Mouse (Mus musculus) intestine, embryonic 16.5 days (tissue): ENCODE data around the gene Prickle2. TPM values are rescaled to one million over a fixed set of nuclear protein-coding genes. Genes with fewer than 3 reads are reported as not detected.

Experiments used
- ATAC-seq: fragments of 200-750 bp; cut with Nextera tagmentation; 2 replicates; pipeline ENCODE4 v1.8.0; 2017; ENCODE audit warnings: moderate TSS enrichment, moderate library complexity
- H3K27ac ChIP-seq: fragments of 300-500 bp; sonication (generic); 2 replicates; pipeline ENCODE4 v1.5.1; 2014; ENCODE audit warnings: mild to moderate bottlenecking, low read length
- H3K27me3 ChIP-seq: fragments of 300-500 bp; sonication (generic); replicated peaks from 2 replicates; pipeline ENCODE4 v1.6.1; 2014; ENCODE audit warnings: low read length, control low read depth, mixed read lengths; ENCODE audit not compliant: control insufficient read depth, insufficient read depth
- H3K36me3 ChIP-seq: fragments of 300-500 bp; sonication (generic); 2 replicates; pipeline ENCODE4 v1.6.1; 2014; ENCODE audit warnings: low read length, control low read depth; ENCODE audit not compliant: control insufficient read depth, insufficient read depth
- H3K4me1 ChIP-seq: fragments of 300-500 bp; sonication (generic); 2 replicates; pipeline ENCODE4 v1.6.1; 2014; ENCODE audit warnings: low read length, control low read depth, mixed read lengths; ENCODE audit not compliant: control insufficient read depth, insufficient read depth
- H3K4me2 ChIP-seq: fragments of 300-500 bp; sonication (generic); 2 replicates; pipeline ENCODE4 v1.6.1; 2014; ENCODE audit warnings: low read depth, low read length, control low read depth
- H3K4me3 ChIP-seq: fragments of 300-500 bp; sonication (generic); 2 replicates; pipeline ENCODE4 v1.5.1; 2014; ENCODE audit warnings: mild to moderate bottlenecking, low read length
- H3K9ac ChIP-seq: fragments of 300-500 bp; sonication (generic); 2 replicates; pipeline ENCODE4 v1.6.1; 2014; ENCODE audit warnings: low read depth, low read length
- H3K9me3 ChIP-seq: fragments of 300-500 bp; sonication (generic); 2 replicates; pipeline ENCODE4 v1.6.1; 2016; ENCODE audit warnings: low read length, control low read depth; ENCODE audit not compliant: control insufficient read depth
- WGBS: fragments of 180-500 bp; shearing (Covaris S2); extraction: QIAGEN DNeasy Blood & Tissue Kit; methylation state at CpG from one replicate; pipeline ENCODE4 v1.1.7; 2014; 5-methylcytosine and 5-hydroxymethylcytosine counted together
- polyA plus RNA-seq: library from polyadenylated mRNA; unstranded; fragments of >200 nt; fragmentation: Nextera tagmentation; extraction: Ambion mirVana; gene quantifications from 2 replicates; pipeline ENCODE4 v1.2.1, GENCODE M21; 2015

The Prickle2 gene
- polyA plus RNA-seq, 1 experiment from 2014 or later: 5.5 TPM

DNA sequence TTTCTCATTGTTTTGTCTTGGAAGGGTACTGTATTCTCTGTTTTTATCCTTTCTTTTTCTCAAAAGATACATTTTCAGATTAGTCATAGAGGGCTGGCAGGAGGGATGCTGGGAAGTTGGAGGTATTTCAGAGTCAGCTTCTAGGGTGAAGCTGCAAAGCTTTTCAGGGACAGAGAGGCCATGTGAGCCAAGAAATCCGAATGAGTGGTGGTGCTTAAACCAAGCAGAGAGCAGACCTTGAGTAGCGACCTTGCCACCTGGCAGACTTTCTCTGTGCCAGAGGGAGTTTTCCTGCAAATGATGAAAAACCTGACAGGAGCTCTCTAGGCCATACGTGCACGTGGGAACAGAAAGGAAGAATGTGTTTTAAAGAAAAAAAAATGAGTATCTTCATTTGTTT lies 130.7 kb downstream of the Prickle2 start:
- Histone ChIP-seq H3K4me3 (no peak overlapping the region), H3K4me2 (no peak overlapping the region), H3K9ac (no peak overlapping the region), H3K27ac (no peak overlapping the region), H3K4me1 (no peaks in the 10 kb centered on the region; the same call in none of the 2 replicates), H3K27me3 (no peaks in the 10 kb centered on the region), H3K9me3 (no peaks in the 10 kb centered on the region), H3K36me3 (no peaks in the 10 kb centered on the region)
- no peak for ATAC-seq
- 64% methylated on average over 4 of the region's 4 CpGs for WGBS

DNA sequence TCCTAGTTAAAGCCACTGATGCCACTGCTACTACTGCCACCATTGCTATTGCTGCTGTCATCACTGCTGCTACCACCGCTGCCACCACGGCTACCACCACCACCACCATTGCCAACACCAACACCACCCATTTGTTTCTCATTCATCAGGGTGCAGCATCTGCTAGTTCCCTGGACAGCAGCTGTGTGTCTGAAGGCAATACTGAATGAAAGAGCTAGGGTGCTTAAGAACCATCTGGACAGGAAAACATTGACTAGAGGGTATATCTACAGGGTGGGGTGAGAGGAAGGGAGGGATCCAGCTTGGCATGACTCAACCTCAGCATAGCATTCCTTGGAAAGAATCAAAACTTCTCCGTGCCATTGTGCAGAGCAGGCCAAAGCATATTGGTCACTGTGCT lies 133.8 kb downstream of the Prickle2 start:
- ATAC-seq: no peak
- WGBS: 82% methylated on average over 3 of the region's 3 CpGs
- H3K27me3 ChIP-seq: no peaks in the 10 kb centered on the region

DNA sequence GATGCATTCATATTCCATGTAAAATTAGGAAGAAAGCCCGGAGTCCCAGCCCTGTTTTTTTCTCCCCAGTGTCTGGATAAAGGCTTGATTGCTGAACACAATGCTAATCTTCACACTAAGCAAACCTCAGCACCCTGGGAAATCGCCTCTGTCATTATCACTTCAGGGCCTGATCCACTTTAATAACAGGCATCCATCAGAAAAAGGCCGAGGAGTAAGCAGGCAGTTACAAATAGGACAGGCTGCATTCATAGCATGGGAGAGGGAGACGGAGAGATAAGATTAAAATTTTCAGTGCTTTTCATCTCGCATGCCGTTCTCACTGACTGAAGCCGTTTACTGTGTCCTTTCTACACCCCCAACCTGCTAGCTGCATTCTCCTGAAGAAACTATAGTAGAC lies 135.9 kb downstream of the Prickle2 start:
- no peaks in the 10 kb centered on the region for H3K27me3 ChIP-seq
- H3K27ac ChIP-seq: no peak overlapping the region
- 52% methylated on average over 7 of the region's 7 CpGs for WGBS
- no peak overlapping the region for H3K4me2 ChIP-seq
- no peak overlapping the region for H3K4me3 ChIP-seq
- no peaks in the 10 kb centered on the region; the same call in none of the 2 replicates for H3K4me1 ChIP-seq
- no peaks in the 10 kb centered on the region for H3K9me3 ChIP-seq
- H3K9ac ChIP-seq: no peak overlapping the region
- no peaks in the 10 kb centered on the region for H3K36me3 ChIP-seq
- no peak for ATAC-seq

More for the DNA sequence above, 133.8 kb downstream of the Prickle2 start:
- Histone ChIP-seq H3K27ac (no peak overlapping the region), H3K4me3 (no peak overlapping the region), H3K9ac (no peak overlapping the region), H3K4me1 (no peaks in the 10 kb centered on the region; the same call in none of the 2 replicates), H3K4me2 (no peak overlapping the region), H3K36me3 (no peaks in the 10 kb centered on the region), H3K9me3 (no peaks in the 10 kb centered on the region)

DNA sequence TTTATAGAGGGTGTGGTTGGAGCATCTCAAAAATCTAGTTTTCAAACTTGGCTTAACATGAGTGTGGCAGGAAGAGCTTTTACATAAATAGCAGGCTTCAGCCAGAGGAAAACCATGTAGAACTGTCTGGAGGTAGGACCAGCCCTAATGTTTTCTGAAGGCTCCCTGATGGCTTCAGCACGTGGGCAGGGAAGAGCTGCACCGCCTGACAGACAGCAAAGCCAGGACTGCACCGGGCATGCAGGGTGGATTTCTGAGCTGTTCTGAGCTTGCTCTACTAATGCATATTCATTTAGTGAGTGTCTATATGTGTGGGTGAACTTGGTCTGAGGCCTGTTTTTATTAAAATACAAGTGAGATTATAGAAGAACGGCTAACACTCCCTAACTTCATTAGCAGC lies 136.7 kb downstream of the Prickle2 start:
- Histone ChIP-seq H3K9me3 (no peaks in the 10 kb centered on the region), H3K4me3 (no peak overlapping the region), H3K36me3 (no peaks in the 10 kb centered on the region), H3K27me3 (no peaks in the 10 kb centered on the region), H3K4me1 (no peaks in the 10 kb centered on the region; the same call in none of the 2 replicates), H3K27ac (no peak overlapping the region), H3K9ac (no peak overlapping the region), H3K4me2 (no peak overlapping the region)
- ATAC-seq: no peak
- 74% methylated on average over 4 of the region's 4 CpGs for WGBS

DNA sequence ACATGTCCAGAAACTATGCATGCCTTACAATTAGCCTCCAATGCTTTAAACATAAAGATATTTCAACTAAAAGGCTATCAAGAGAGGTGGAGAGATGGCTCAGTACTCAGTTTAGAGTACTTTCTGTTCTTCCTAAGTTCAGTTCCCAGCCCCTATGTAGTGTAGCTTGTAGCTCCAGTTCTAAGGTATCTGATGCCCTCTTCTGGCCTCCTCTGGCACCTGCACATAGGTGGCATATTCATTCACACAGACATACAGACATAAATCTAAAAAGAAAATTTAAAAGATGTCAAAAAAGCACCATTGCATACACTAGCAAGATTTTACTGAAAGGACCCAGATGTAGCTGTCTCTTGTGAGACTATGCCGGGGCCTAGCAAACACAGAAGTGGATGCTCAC lies 146.7 kb downstream of the Prickle2 start:
- Histone ChIP-seq H3K27me3 (no peaks in the 10 kb centered on the region), H3K9ac (no peak overlapping the region), H3K27ac (no peak overlapping the region), H3K9me3 (no peaks in the 10 kb centered on the region), H3K4me1 (no peaks in the 10 kb centered on the region), H3K4me3 (no peak overlapping the region), H3K36me3 (no peaks in the 10 kb centered on the region), H3K4me2 (no peak overlapping the region)
- no peak for ATAC-seq
- 100% methylated on average over 1 of the region's 1 CpGs for WGBS

DNA sequence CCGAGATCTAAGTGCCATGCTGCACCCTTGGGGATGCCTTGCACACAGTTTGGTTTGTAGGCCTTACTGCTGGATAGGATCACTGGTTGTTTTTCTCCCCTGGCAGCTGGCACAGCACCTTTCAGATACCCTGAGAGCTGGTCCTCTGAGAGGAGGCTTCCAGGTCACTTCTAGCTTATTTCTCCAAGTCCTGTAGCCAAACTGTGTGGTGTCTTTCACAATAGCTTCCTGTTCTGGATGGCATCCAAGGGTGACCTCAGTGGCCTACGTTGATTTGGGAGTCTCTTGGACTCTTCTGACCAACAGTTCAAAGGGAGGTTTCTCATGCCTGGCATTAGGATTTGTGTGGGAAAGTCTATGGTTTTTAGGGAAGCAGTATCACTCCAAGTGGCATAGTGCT lies 150.3 kb downstream of the Prickle2 start:
- Histone ChIP-seq H3K4me1 (no peaks in the 10 kb centered on the region), H3K27me3 (no peaks in the 10 kb centered on the region), H3K9me3 (no peaks in the 10 kb centered on the region), H3K27ac (no peak overlapping the region), H3K9ac (no peak overlapping the region), H3K4me3 (no peak overlapping the region), H3K4me2 (no peak overlapping the region), H3K36me3 (no peaks in the 10 kb centered on the region)
- 55% methylated on average over 2 of the region's 2 CpGs for WGBS
- no peak for ATAC-seq

DNA sequence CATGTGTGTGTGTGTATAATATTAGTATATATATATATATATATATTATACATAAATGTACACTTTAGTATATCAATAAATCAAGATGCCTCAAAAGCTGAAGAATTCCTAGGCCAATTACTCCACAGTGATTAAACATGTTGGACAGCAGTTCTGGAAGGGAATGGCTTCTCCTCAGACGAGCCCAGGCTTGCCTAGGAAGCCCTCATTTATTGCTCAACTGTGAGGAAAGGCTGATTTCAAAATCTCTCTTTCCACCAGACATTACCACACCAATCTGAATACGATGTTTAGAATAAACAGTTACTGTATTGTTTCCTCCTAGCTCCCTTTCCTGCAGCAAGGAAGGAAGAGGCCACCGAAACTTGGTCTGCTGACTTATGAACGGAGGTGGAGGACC lies 152.9 kb downstream of the Prickle2 start:
- Histone ChIP-seq H3K4me3 (no peak overlapping the region), H3K4me1 (no peaks in the 10 kb centered on the region), H3K4me2 (no peak overlapping the region), H3K9ac (no peak overlapping the region), H3K27me3 (no peaks in the 10 kb centered on the region), H3K27ac (no peak overlapping the region), H3K9me3 (no peaks in the 10 kb centered on the region), H3K36me3 (no peaks in the 10 kb centered on the region)
- 70% methylated on average over 4 of the region's 4 CpGs for WGBS
- ATAC-seq: no peak

DNA sequence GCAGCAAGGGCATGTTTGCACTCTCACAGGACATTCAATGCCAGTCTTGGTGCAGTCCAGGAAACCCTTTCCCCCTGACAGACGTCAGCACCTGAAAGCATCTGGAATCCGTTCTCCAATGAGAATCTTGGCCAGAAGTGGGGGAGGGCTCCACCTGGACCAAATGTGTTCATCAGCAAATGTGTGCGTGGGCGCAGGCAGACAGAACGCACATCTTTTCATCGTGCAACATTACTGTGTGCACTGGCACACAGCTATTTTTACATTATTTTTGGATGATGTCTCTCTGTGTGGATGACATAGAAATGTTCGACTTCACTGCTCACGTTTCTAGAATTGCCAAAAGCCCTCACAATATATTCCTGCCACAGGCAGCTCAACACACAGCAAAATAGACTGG lies 156.7 kb downstream of the Prickle2 start:
- ATAC-seq: no peak
- Histone ChIP-seq H3K4me3 (no peak overlapping the region), H3K4me1 (no peaks in the 10 kb centered on the region), H3K27me3 (no peaks in the 10 kb centered on the region), H3K27ac (no peak overlapping the region), H3K9ac (no peak overlapping the region), H3K4me2 (no peak overlapping the region), H3K9me3 (no peaks in the 10 kb centered on the region), H3K36me3 (no peaks in the 10 kb centered on the region)
- 79% methylated on average over 8 of the region's 8 CpGs for WGBS

DNA sequence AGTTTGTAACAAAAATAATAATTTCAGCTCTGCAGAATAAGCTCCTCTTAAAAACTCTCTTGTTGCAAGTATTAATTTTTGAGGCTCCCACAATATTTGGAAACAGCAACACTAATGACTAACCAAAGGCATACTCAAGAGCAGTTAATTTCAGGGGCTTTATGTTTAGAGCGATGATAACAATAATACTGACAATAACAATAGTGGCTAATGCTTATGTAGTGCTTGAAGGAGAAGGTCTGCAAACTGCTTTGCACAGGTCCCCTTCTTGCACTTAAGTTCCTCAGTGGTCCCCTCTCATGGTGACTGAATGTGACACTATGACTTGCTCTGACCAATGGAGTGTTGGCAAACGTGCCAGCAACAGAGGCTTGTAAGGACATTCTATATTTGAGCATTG lies 160.8 kb downstream of the Prickle2 start:
- Histone ChIP-seq H3K27ac (no peak overlapping the region), H3K27me3 (no peaks in the 10 kb centered on the region), H3K4me1 (0 out of 2 replicates have a peak, but pooled peaks cover 3% of the 10 kb centered on the region), H3K4me2 (no peak overlapping the region), H3K9me3 (no peaks in the 10 kb centered on the region), H3K9ac (no peak overlapping the region), H3K4me3 (no peak overlapping the region), H3K36me3 (no peaks in the 10 kb centered on the region)
- 80% methylated on average over 2 of the region's 2 CpGs for WGBS
- ATAC-seq: no peak

DNA sequence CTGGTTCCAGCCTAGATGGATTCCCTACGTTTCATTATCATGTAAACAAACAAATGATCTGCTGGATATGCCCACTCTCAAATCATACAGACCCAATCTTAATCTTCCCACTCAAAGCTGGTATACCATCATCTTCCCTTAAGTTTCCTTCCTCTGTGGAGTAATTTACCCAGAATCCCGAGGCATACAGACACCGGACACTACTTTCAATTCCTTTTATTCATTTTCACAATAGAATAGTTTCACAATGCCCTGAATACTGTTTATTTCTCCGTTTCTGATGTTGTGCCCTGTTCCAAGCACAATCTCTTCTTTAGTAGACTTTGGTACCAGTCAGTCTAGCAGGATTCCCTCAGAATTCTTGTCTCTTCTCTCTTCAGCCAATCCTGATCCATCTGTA lies 162.1 kb downstream of the Prickle2 start:
- no peak overlapping the region for H3K9ac ChIP-seq
- no peak for ATAC-seq
- no peak overlapping the region for H3K4me3 ChIP-seq
- H3K36me3 ChIP-seq: no peaks in the 10 kb centered on the region
- 83% methylated on average over 4 of the region's 4 CpGs for WGBS
- H3K27ac ChIP-seq: no peak overlapping the region
- 0 out of 2 replicates have a peak, but pooled peaks cover 3% of the 10 kb centered on the region for H3K4me1 ChIP-seq
- H3K9me3 ChIP-seq: no peaks in the 10 kb centered on the region
- H3K4me2 ChIP-seq: no peak overlapping the region
- H3K27me3 ChIP-seq: no peaks in the 10 kb centered on the region
